Mouse (Mus musculus) fat pad, adult 2 months (tissue): ENCODE results near the gene Pabpc1l.

Experiments used
- DNase-seq: peaks from one replicate; pipeline ENCODE4 v3.0.0-alpha.2; 2011; ENCODE audit warnings: low read depth, low spot score; ENCODE audit errors: extremely low read depth

Pabpc1l gene

DNA sequence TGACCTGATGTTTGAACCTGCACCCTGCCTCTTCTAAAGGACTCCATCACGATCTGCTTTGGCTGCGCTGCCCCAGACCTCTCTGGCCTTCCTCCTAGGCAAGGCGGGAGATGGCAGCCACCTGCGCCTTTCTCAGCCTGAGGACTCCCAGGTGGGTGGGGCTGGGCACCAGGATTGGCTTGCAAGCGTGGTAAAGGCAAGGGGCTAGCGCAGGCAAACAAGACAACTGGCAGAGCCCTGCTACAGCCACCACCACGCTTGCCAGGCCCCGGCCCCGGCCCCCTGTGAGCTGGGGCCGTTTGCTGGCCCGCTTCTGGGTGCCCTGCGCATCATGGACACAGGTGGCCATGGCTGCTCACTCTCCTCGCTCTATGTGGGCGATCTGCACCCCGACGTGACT lies at the start of gene Pabpc1l:
Gene Pabpc1l, plus strand, starts transcription at position 301 of the 400 bp plus-strand sequence.
- DNase-seq = no peak

DNA sequence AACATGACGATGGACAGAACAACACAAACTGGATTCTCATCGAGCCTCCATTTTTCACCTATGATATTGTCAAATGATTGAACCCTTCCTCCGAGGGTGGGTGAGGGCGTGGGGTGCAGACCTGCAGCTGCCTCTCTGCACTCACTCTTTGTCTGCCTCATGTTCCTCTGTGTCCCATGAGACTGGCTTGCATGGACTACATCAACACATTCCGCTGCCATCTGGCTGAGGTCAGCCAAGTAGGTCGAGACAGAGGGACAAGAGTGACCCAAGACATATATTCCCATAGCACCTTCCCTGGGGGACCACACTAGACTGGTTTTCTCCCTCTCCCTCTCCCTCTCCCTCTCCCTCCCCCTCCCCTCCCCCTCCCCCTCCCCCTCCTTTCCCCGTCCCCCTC lies 48.8 kb upstream of the Pabpc1l start:
- no peak for DNase-seq

DNA sequence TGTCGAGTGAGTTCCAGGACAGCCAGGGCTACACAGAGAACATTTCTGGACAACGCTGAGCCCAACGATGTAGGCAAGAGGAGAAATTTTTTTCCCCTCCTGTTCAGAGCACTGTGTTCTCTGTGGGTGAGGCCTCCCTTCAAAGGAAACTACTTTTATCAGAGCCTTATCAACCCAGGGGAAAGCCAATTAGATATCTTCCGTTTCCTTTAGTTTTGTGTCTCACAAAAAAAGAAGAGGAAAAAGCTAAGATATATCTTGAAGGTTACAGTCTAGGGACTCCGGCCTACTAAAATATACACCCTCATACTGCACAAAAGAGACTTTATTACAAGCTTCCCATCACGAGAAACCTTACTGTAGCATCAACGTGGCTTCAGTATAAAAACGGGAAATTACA lies 38.0 kb upstream of the Pabpc1l start:
- DNase-seq = no peak

DNA sequence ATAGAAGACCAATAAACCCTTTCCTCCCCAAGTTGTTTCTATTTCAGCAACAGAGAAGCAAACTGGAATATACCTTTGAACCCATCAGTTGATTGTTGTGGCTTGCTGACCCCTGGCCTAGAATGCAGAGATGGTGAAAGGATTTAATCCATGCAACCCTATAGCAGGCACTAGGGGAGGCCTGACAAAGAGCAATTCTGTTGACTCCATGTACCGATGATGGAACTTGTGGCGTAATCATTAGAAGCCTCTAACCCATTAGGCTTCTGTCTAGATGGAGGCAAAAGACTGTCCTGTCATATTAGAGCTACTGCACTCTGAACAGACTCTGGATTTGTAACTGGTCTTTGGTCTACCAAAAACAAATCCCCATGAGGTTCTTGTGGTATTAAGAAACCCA lies 32.4 kb upstream of the Pabpc1l start:
- no peak for DNase-seq

DNA sequence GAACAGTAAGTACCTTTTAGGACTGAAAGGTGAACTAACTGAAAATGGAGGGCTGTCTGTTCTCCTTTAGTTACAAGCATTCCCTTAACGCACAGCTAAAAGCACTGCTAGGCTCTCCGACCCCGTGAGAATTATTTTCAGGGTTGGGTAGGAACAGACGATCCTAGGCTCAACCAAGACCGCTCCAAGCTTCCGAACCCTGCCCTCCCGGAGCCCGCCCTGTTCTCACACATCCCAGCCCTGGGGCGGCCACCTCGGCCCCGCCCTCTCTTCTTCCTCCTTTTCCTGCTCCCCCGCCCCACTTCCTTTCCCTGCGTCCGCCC lies 30.6 kb upstream of the Pabpc1l start, which contains the start of gene Ywhab:
Gene Ywhab, plus strand, starts transcription at position 307 of the 323 bp plus-strand sequence.
- no peak for DNase-seq

DNA sequence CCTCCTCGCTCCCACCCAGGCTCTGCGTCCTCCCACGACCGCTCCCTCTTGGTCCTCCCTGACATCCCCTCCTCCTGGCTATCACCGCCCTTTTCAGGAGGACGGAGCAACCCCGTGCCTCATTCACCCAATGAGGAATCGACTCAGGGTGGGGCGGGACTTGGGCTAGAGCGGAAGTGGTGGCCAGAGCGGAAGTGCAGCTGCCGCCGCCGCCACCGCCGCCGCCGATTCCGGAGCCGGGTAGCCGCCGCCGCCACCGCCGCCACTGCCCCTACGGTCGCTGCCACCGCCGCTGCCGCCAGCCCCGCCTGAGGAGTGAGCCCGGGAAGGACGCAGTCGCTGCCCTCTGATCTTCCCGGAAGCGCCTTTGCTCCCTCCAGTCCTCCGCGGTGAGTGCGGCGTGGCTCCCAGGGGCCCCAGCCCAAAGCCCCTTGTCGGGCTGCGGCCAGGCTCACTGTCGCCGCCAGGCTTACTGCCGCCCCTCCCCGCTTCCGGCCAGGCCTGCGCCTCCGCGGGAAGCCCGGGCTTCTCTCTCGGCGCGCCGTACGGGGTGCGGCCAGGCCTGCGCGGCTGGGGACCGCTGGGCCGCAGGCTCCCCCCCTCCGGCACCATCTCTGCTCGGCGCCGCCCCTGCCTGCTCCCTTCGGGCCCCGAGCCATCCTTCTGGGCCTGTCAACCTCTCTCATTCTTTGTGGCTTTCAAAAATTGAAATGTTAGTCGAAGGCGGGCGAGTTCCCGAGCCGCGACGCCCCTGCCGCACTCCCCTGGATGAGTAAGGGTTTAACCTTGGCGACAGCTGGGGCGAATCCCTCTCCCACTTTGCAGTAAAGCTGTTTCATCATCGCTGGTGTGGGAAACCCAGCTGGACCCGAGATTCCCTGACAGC lies 30.0 kb upstream of the Pabpc1l start:
- peak; percentile 25 for DNase-seq

DNA sequence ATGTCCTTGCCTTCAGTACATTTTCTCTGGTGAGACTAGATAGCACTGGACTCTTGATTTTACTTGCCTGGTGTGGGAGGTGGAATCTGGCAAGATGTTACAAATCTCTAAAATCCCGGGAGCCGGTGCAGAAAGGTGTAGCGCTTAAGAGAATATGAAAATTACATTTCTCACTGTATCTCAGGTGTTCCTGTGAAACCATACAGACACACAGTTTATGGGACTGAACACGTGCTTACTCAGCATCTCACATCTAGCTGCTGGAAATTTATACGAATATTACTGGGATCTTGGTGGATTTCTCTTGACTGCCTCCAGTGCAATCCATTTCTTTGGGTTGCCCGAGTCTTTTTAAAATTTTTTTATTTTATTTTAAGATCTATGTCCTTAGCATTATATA lies 29.0 kb upstream of the Pabpc1l start:
- no peak for DNase-seq

DNA sequence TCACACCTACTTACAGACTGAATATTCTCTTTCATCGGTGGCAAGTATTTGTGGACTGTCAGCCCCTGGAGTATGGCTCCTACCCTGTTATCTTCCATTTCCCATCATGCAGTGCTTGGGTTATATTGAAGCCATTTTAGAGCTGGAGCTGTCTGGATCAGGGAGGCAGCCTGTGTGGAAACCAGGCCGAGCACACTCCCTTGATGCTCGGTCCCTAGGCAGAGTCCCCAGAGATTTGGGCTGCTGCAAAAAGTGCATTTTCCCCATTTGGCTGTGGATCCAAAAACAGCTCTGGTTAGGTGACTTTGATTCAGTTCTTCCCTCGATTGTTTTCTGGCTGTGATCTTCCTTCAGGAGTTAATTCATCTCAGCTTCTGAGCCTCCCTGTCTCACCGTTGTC lies 28.4 kb upstream of the Pabpc1l start:
- no peak for DNase-seq

DNA sequence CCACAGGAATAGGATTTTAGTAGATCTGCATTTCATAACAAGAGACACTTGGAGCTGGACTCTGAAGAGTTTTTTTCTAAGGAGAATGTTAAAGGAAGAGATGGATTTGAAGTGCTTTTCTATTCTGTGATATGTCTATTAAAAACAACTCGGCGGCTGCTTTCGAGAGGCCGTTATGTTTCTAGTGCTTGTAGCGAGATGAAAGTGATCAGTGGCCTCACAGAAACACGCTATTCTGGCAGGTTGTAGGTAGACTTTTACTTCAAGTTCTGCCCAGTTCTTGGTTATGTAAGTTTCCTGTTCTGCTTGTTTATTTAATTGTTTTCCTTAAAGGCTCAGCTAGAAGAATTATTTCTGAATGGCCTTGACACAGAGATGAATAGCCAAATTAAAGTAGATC lies 26.3 kb upstream of the Pabpc1l start:
- no peak for DNase-seq

DNA sequence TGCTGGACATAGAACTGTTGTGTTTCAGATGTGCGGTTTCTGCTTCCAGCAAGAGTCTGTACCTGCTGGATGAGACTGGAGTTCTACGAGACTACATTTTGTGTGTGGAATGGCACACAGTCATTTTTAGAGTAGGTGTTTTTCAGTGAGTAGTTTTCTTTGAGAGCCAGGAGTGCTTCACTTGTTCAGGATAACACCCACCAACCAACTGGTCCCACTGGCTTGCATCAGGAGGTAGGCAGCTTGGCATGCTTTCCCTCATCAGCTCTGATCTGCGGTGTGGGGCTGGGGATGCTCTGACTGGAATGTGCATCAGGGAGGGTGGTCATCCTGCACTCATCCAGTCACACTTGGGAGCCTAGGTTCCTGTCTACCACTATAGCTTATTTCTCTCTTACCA lies 22.6 kb upstream of the Pabpc1l start:
- no peak for DNase-seq

DNA sequence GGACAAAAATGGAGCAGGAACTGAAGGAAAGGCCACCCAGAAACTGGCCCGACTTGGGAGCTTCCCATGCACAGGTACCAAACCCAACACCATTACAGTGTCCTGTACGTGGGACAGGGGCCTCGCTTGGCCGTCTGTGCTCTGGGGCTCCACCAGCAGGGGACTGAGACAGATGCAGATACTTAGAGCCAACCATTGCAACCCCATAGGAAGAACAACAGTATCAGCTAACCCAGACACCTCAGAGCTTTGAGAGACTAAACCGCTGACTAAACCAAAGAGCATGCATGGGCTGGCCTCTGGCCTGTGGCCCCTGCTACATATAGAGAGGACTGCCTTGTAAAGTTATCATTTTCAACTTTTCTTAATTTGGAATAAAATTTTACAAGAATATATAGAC lies 20.7 kb upstream of the Pabpc1l start:
- DNase-seq = no peak

DNA sequence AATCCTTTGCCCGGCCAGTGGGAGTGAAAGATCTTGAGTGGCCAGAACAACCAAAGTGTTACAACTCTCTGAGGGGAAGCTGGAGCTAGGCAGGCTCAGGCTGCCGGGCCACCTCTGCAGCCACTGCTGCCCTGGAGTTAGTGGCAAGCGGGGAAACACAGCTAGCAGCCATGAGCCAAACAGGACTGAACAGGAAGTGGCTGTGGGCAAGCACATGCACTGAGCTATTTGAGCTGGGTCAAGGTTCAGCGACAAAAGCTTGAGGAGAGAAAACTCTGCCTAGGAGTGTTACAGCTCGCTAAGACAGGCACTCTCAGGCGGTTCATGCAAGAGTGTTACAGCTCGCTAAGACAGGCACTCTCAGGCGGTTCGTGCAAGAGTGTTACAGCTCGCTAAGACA lies 18.3 kb upstream of the Pabpc1l start:
- DNase-seq = no peak

DNA sequence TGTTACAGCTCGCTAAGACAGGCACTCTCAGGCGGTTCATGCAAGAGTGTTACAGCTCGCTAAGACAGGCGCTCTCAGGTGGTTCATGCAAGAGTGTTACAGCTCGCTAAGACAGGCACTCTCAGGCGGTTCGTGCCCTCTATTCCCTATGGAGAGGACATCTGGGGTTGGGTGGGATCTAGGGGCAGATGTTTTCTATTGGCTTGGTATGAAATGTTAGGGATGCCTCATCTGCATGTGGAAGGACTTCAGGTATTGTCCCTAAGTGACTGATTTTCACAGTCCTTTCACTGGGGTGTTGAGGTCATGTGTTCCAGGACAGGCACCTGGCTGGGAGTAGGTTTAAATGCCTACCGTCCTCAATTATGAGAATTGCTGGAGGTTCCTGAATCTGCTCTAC lies 17.7 kb upstream of the Pabpc1l start:
- no peak for DNase-seq

DNA sequence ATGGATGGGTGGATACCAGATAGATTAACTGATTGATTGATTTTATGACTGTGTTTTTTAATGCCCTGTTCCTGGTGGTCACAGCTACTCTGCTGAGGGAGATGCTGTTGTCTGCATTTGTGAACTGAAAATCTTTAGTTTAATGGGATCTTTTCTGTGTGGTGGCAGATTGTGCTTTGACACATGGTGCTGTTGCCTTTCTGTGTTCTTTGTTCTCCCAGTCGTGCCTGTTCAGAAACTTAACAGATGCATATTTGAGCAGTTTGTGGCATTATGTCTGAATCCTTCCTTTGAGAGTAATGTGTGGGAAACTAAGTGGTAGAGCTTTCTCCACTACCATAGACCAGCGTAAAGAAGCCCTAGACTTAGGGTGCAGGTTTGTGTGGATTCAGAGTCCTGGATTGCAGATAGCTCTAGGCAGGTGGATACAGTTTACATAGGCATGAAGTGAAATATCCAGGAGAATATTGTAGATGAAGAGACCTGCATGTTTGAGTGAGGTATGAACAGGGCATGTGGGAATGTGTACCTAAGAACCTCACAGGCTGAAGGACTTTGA lies 17.2 kb upstream of the Pabpc1l start:
- DNase-seq = no peak

DNA sequence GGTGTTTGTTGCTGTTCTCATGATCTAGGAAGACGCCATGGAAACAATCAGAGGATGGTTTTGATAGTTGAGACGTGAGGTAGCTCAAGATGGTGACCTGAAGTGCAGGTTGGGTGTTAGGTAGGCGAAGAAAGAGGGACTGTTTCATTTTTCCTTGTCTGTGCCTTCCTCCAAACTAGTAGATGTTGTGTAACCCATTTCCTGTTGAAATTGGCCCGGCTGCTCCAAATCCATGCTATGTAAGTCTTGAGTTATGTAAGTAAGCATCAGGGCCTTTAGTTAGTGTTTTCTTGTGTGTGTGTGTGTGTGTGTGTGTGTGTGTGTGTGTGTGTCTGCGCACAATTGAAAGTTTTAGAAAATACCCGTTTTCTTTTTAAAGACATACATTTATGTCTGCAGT lies 16.0 kb upstream of the Pabpc1l start:
- peak; percentile 50 for DNase-seq

DNA sequence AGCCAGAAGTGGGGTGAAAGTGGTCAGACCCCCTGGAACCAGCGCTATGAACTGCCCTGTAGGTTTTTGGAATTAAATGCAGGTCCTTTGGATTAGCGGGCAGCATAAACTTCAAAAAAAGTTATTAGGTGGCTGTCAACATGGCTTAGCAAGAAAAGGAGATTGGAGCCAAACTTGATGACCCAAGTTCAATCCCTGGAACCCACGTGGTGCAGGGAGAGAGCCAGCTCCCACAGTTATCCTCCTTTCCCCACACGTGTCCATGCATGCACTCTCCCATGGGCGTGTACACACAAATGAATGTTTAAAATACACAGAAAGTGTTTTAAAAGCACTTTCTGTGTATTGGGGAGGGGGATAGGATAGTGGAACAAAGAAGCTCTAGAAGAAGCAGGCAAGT lies 14.8 kb upstream of the Pabpc1l start:
- DNase-seq = no peak

DNA sequence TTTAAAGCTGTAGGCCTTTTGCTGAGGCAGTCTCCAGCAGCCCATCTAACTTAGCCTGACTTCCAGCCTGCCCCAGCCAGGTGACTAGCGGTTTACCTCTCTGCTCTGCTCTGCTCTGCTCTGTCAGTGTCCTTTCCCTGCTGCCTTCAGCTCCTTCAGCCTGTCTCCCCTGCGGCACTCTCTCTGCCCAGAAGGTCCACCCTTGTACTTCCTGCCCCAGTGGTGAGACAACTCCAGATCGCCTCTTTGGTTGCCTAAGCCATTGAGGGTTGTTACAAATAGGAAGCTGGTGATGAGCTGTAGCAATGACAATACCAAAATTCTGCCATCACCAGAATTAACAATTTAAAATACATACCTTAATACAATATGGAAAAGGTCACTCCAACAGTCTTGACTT lies 14.3 kb upstream of the Pabpc1l start:
- no peak for DNase-seq

DNA sequence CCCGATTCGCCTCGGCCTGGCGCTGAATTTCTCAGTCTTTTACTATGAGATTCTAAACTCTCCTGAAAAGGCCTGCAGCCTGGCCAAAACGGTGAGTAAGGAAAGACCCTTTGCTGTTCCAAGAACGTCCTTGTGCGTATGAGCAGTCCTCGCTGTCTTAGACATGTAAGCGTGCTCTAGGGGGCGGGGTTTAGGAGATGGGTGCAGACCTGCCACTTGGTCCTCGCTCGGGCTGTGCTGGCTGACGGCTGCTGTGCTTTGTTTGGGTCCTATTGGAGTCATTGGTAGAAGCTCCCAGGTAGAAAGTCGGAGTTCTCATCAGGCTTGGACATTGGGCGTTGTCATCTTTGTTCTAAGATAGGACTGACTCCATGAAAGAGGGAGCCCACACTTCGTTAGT lies 9.9 kb upstream of the Pabpc1l start:
- DNase-seq = no peak

DNA sequence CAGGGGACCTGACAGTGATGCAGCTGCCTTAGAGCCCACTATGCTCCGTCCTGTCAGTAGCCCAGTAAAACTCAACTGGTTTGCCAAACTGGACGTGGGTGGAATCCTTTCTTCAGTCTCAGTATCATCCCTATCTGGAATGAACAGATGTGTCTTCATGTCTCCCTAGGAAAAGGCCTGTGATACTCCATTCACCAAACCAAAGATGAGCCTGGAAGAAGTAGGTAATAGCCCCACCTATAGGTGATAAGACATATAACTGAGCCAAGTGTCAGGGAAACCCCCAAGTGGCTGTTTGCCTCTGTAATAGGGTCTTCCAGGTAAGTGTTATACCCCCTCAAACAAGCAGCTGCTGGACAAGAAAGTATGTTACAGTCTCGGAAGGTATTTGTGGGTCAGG lies 6.3 kb upstream of the Pabpc1l start:
- DNase-seq = no peak

DNA sequence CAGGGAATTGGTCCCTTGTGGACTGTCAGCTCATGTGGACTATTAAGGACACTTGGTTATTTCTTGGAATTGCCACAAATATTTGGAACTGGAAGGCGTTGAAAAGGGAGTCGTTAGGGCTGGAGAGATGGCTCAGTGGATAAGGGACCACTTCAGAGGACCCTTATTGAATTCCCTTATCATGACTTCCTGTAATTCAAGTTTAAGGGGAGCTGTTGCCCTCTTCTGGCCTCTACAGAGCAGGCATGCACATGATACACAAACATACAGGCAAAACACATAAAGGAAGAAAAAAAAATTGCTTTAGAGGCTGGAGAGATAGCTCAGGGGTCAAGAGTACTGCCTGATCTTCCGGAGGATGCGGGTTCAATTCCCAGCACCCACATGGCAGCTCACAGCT lies 5.3 kb upstream of the Pabpc1l start:
- DNase-seq = no peak

DNA sequence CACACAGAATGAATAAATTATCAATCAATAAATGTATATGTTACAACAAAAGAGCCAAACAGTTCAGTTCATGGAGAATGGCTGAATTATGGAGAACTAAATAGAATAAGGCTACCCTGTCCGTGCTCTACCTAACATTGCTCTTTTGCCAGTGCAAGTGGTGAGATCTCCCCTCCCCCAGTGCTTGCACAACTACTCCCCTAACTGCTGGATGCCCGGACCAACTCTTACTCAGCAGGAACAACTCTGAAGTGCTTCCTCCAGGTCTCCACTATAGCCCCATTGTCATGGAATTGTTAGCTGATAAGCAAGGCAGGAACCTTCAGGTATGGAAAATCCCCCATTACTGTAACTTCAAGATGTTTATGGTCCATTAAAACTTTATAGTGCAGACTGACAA lies 3.1 kb upstream of the Pabpc1l start:
- no peak for DNase-seq

DNA sequence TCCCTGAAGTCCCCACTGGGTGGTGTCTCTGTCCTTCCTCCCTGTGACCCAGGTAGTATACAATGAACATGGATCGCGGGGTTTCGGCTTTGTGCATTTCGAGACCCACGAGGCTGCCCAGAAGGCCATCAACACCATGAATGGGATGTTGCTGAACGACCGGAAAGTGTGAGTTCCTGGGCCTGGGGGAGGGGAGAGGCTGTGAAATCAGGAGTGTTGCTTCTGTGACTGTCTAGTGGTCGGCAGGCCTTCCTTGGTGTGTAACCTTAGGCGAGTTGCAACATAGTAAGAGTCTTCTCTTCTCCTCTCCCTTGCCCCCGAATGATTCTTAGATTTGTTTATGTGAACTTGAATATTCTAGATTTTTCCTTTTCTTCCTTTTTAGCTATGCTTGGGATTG lies 5.9 kb downstream of the Pabpc1l start:
- DNase-seq = no peak

DNA sequence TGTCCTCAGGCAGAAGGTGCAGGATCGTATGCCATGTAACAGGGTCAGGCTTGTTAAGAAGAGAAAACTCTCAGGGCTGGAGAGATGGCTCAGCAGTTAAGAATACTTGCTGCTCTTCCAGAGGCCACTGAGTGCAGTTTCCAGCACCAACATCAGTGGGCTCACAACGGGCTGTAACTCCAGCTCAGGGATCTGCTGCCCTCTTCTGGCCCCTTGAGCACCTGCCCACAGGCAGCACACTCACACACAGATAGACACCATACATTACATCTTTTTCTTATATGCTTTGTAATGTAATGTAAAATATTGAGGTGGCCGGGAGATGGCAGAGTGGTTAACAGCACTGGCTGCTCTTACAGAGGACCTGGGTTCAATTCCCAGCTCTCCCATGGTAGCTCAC lies 7.7 kb downstream of the Pabpc1l start:
- DNase-seq = no peak
